Mouse (Mus musculus) ES-Bruce4 (cell line): ENCODE measurements around the gene Art3. TPM values are rescaled to one million over a fixed set of nuclear protein-coding genes. Genes with fewer than 3 reads are reported as not detected.

Experiments used
- H3K27ac ChIP-seq: 2 replicates; pipeline ENCODE4 v1.5.1; 2012; ENCODE audit warnings: low read length, inconsistent platforms; ENCODE audit not compliant: insufficient read depth
- H3K27me3 ChIP-seq: 2 replicates; pipeline ENCODE4 v1.6.1; 2012; ENCODE audit warnings: mild to moderate bottlenecking, low read length, inconsistent platforms; ENCODE audit not compliant: control insufficient read depth, poor library complexity, insufficient read depth, severe bottlenecking
- H3K36me3 ChIP-seq: 2 replicates; pipeline ENCODE4 v1.6.1; 2012; ENCODE audit warnings: inconsistent platforms, mild to moderate bottlenecking, low read length, moderate library complexity; ENCODE audit not compliant: control insufficient read depth, poor library complexity, insufficient read depth, severe bottlenecking
- H3K4me1 ChIP-seq: one replicate; pipeline ENCODE4 v1.8.1; 2011; ENCODE audit warnings: low read length; ENCODE audit not compliant: control insufficient read depth, insufficient read depth
- H3K4me3 ChIP-seq: 2 replicates; pipeline ENCODE4 v1.5.1; 2011; ENCODE audit warnings: low read depth, mild to moderate bottlenecking, low read length
- H3K9ac ChIP-seq: 2 replicates; pipeline ENCODE4 v1.6.1; 2012; ENCODE audit warnings: low read depth, mild to moderate bottlenecking, inconsistent platforms; ENCODE audit not compliant: poor library complexity, severe bottlenecking
- H3K9me3 ChIP-seq: replicated peaks from 2 replicates; pipeline ENCODE4 v1.6.1; 2012; ENCODE audit warnings: mild to moderate bottlenecking, low read length, inconsistent platforms; ENCODE audit not compliant: control insufficient read depth, poor library complexity, insufficient read depth, severe bottlenecking
- CTCF ChIP-seq: IDR thresholded peaks from one replicate; pipeline ENCODE4 v1.8.1; 2011; ENCODE audit warnings: low read depth, low read length
- EP300 ChIP-seq: IDR thresholded peaks from 2 replicates; pipeline ENCODE4 v1.6.1; 2011; ENCODE audit warnings: low read depth, low read length; ENCODE audit not compliant: insufficient read depth
- POLR2A ChIP-seq: IDR thresholded peaks from one replicate; pipeline ENCODE4 v1.8.1; 2011; ENCODE audit warnings: low read length; ENCODE audit not compliant: insufficient read depth
- polyA plus RNA-seq: library from polyadenylated mRNA; stranded (reverse); fragments of >200 nt; gene quantifications from 2 replicates; pipeline ENCODE4 v1.2.4, GENCODE M21; 2011; ENCODE audit warnings: low read depth; ENCODE audit not compliant: missing spikeins, insufficient read depth, insufficient read length

Art3 gene
- polyA plus RNA-seq, 1 experiment, result not detected

- no peak overlapping the region for H3K9ac ChIP-seq
- H3K36me3 ChIP-seq, result no peaks in the 10 kb centered on the region
- no peak overlapping the region for H3K4me3 ChIP-seq
- no peaks in the 10 kb centered on the region for H3K27me3 ChIP-seq
- no peak overlapping the region for H3K27ac ChIP-seq
- H3K9me3 ChIP-seq, result no peaks in the 10 kb centered on the region
- no peak for TF ChIP-seq EP300
- no peaks in the 10 kb centered on the region for H3K4me1 ChIP-seq
Measured at GRCm38 (mm10) chr5:92386643-92387042, 55.0 kb downstream of the Art3 start.

- Histone ChIP-seq H3K4me1 (no peaks in the 10 kb centered on the region), H3K27me3 (no peaks in the 10 kb centered on the region), H3K27ac (no peak overlapping the region), H3K9me3 (no peaks in the 10 kb centered on the region), H3K4me3 (no peak overlapping the region), H3K36me3 (no peaks in the 10 kb centered on the region), H3K9ac (no peak overlapping the region)
- no peak for TF ChIP-seq CTCF
- TF ChIP-seq EP300, result no peak
- no peak for TF ChIP-seq POLR2A
Measured at GRCm38 (mm10) chr5:92387433-92387832, 55.8 kb downstream of the Art3 start.

GRCm38 (mm10) chr5:92389977-92390376, 58.4 kb downstream of the Art3 start:
- H3K36me3 ChIP-seq, result no peaks in the 10 kb centered on the region
- no peak overlapping the region for H3K27ac ChIP-seq
- H3K4me1 ChIP-seq, result no peaks in the 10 kb centered on the region
- H3K27me3 ChIP-seq, result no peaks in the 10 kb centered on the region
- H3K4me3 ChIP-seq, result no peak overlapping the region
- TF ChIP-seq EP300 (no peak), POLR2A (no peak), CTCF (no peak)
- no peak overlapping the region for H3K9ac ChIP-seq
- no peaks in the 10 kb centered on the region for H3K9me3 ChIP-seq

GRCm38 (mm10) chr5:92390615-92391014, 59.0 kb downstream of the Art3 start:
- Histone ChIP-seq H3K4me1 (no peaks in the 10 kb centered on the region), H3K27me3 (no peaks in the 10 kb centered on the region), H3K4me3 (no peak overlapping the region), H3K9ac (no peak overlapping the region), H3K9me3 (no peaks in the 10 kb centered on the region), H3K36me3 (no peaks in the 10 kb centered on the region), H3K27ac (no peak overlapping the region)
- TF ChIP-seq POLR2A (no peak), CTCF (no peak), EP300 (no peak)

- no peaks in the 10 kb centered on the region for H3K27me3 ChIP-seq
- no peak for TF ChIP-seq CTCF
- no peak for TF ChIP-seq EP300
- no peak for TF ChIP-seq POLR2A
- H3K9me3 ChIP-seq, result no peaks in the 10 kb centered on the region
- no peak overlapping the region for H3K9ac ChIP-seq
- H3K4me1 ChIP-seq, result no peaks in the 10 kb centered on the region
- H3K4me3 ChIP-seq, result peak overlapping the region; percentile 58
- no peaks in the 10 kb centered on the region for H3K36me3 ChIP-seq
- H3K27ac ChIP-seq, result no peak overlapping the region
Measured at GRCm38 (mm10) chr5:92392542-92392941, 60.9 kb downstream of the Art3 start.

- H3K4me1 ChIP-seq, result no peaks in the 10 kb centered on the region
- no peak overlapping the region for H3K27ac ChIP-seq
- no peaks in the 10 kb centered on the region for H3K36me3 ChIP-seq
- H3K4me3 ChIP-seq, result no peak overlapping the region
- no peak overlapping the region for H3K9ac ChIP-seq
- H3K27me3 ChIP-seq, result no peaks in the 10 kb centered on the region
- no peaks in the 10 kb centered on the region for H3K9me3 ChIP-seq
- TF ChIP-seq EP300 (no peak), POLR2A (no peak), CTCF (no peak)
Measured at GRCm38 (mm10) chr5:92393863-92394262, 62.2 kb downstream of the Art3 start.

GRCm38 (mm10) chr5:92395764-92396163, 64.1 kb downstream of the Art3 start:
- Histone ChIP-seq H3K27me3 (no peaks in the 10 kb centered on the region), H3K9me3 (no peaks in the 10 kb centered on the region), H3K4me3 (no peak overlapping the region), H3K4me1 (no peaks in the 10 kb centered on the region), H3K27ac (no peak overlapping the region), H3K36me3 (no peaks in the 10 kb centered on the region), H3K9ac (no peak overlapping the region)
- TF ChIP-seq EP300, result no peak
- no peak for TF ChIP-seq POLR2A
- no peak for TF ChIP-seq CTCF
